Mouse (Mus musculus) embryonic fibroblast, embryonic 13.5 days (primary cell): Measurements from ENCODE around the gene Pilrb1. TPM values are rescaled to one million over a fixed set of nuclear protein-coding genes. Genes with fewer than 3 reads are reported as not detected.

ENCODE experiments used
- H3K27ac ChIP-seq: 2 replicates; pipeline ENCODE4 v1.5.1; 2012; ENCODE audit warnings: low read length, control low read depth, inconsistent platforms; ENCODE audit not compliant: insufficient read depth
- H3K4me1 ChIP-seq: 2 replicates; pipeline ENCODE4 v1.6.1; 2011; ENCODE audit warnings: low read length; ENCODE audit not compliant: control insufficient read depth, insufficient read depth
- H3K4me3 ChIP-seq: 2 replicates; pipeline ENCODE4 v1.5.1; 2011; ENCODE audit warnings: mild to moderate bottlenecking, control low read depth, low read length; ENCODE audit not compliant: insufficient read depth
- CTCF ChIP-seq: IDR thresholded peaks from 2 replicates; pipeline ENCODE4 v1.5.1; 2011; ENCODE audit warnings: mild to moderate bottlenecking, control low read depth, low read length, moderate library complexity, borderline replicate concordance; ENCODE audit not compliant: insufficient read depth
- POLR2A ChIP-seq: IDR thresholded peaks from 2 replicates; pipeline ENCODE4 v1.6.1; 2011; ENCODE audit warnings: low read depth, mild to moderate bottlenecking, control low read depth, low read length, moderate library complexity
- polyA plus RNA-seq: library from polyadenylated mRNA; stranded (reverse); fragments of >200 nt; gene quantifications from 2 replicates; pipeline ENCODE4 v1.2.4, GENCODE M21; 2011; ENCODE audit warnings: low read depth; ENCODE audit not compliant: missing spikeins, insufficient read length

The Pilrb1 gene
- polyA plus RNA-seq, 1 experiment, result not detected

GRCm38 (mm10) chr5:137825030-137825429 lies 32.9 kb downstream of the Pilrb1 start:
- Histone ChIP-seq H3K4me3 (no peak overlapping the region), H3K27ac (no peak overlapping the region), H3K4me1 (no peaks in the 10 kb centered on the region)
- TF ChIP-seq POLR2A (no peak), CTCF (no peak)

GRCm38 (mm10) chr5:137823455-137824045 lies 34.4 kb downstream of the Pilrb1 start:
- H3K4me3 ChIP-seq, result no peak overlapping the region
- H3K27ac ChIP-seq, result no peak overlapping the region
- no peak for TF ChIP-seq POLR2A
- TF ChIP-seq CTCF, result no peak
- no peaks in the 10 kb centered on the region for H3K4me1 ChIP-seq

- Histone ChIP-seq H3K27ac (no peak overlapping the region), H3K4me1 (no peaks in the 10 kb centered on the region), H3K4me3 (no peak overlapping the region)
- TF ChIP-seq CTCF (no peak), POLR2A (no peak)
Measured at GRCm38 (mm10) chr5:137822602-137823001, 35.3 kb downstream of the Pilrb1 start.

- Histone ChIP-seq H3K27ac (no peak overlapping the region), H3K4me3 (no peak overlapping the region), H3K4me1 (no peaks in the 10 kb centered on the region)
- no peak for TF ChIP-seq CTCF
- TF ChIP-seq POLR2A, result no peak
Measured at GRCm38 (mm10) chr5:137822126-137822525, 35.8 kb downstream of the Pilrb1 start.

- H3K27ac ChIP-seq, result no peak overlapping the region
- H3K4me3 ChIP-seq, result no peak overlapping the region
- H3K4me1 ChIP-seq, result no peaks in the 10 kb centered on the region
- TF ChIP-seq POLR2A, result no peak
- TF ChIP-seq CTCF, result no peak
Measured at GRCm38 (mm10) chr5:137817466-137818222, 40.3 kb downstream of the Pilrb1 start.

GRCm38 (mm10) chr5:137808316-137808715 lies 49.6 kb downstream of the Pilrb1 start:
- no peak overlapping the region for H3K27ac ChIP-seq
- H3K4me3 ChIP-seq, result no peak overlapping the region
- TF ChIP-seq CTCF (no peak), POLR2A (no peak)
- H3K4me1 ChIP-seq, result no peaks in the 10 kb centered on the region

GRCm38 (mm10) chr5:137806158-137806557 lies 51.7 kb downstream of the Pilrb1 start:
- Histone ChIP-seq H3K4me3 (no peak overlapping the region), H3K27ac (no peak overlapping the region)
- no peak for TF ChIP-seq POLR2A
- TF ChIP-seq CTCF, result no peak

More at GRCm38 (mm10) chr5:137806158-137806557, 51.7 kb downstream of the Pilrb1 start:
- H3K4me1 ChIP-seq, result no peaks in the 10 kb centered on the region

Other genes with a start within 250 kb of the Pilrb1 start
- gene Pcolce, start 244.3 kb downstream of the Pilrb1 start, polyA plus RNA-seq, result 732 and 740 TPM in 2 replicates
- gene Fbxo24, start 229.1 kb downstream of the Pilrb1 start, polyA plus RNA-seq, result 0.60 and 0.67 TPM in 2 replicates
- gene Lrch4, start 229.0 kb downstream of the Pilrb1 start, polyA plus RNA-seq, result 17.5 and 29.1 TPM in 2 replicates
- 3.0 and 3.5 TPM in 2 replicates for gene Gm20605, start 228.9 kb downstream of the Pilrb1 start, polyA plus RNA-seq
- 2.5 and 3.4 TPM in 2 replicates for gene Sap25, start 216.8 kb downstream of the Pilrb1 start, polyA plus RNA-seq
- gene Irs3, start 212.4 kb downstream of the Pilrb1 start, polyA plus RNA-seq, result 0.22 and 0.37 TPM in 2 replicates
- 15.1 and 22.0 TPM in 2 replicates for gene Agfg2, start 173.4 kb downstream of the Pilrb1 start, polyA plus RNA-seq
- 5.7 and 7.0 TPM in 2 replicates for gene Nyap1, start 116.5 kb downstream of the Pilrb1 start, polyA plus RNA-seq
- 66.6 and 71.5 TPM in 2 replicates for gene Tsc22d4, start 112.4 kb downstream of the Pilrb1 start, polyA plus RNA-seq
- 11.5 and 14.6 TPM in 2 replicates for gene Ppp1r35, start 79.3 kb downstream of the Pilrb1 start, polyA plus RNA-seq
- 27.7 and 34.8 TPM in 2 replicates for gene Mepce, start 70.5 kb downstream of the Pilrb1 start, polyA plus RNA-seq
- 3.5 and 7.1 TPM in 2 replicates for gene Zcwpw1, start 70.3 kb downstream of the Pilrb1 start, polyA plus RNA-seq
- gene Pilra, start 21.8 kb downstream of the Pilrb1 start, polyA plus RNA-seq, result 0.53 TPM in 1 of 2 replicates, not detected in the other
- not detected in 2 replicates for gene Pilrb2, start 13.7 kb upstream of the Pilrb1 start, polyA plus RNA-seq
- not detected in 2 replicates for gene Cyp3a13, start 63.5 kb upstream of the Pilrb1 start, polyA plus RNA-seq
- gene Gjc3, start 105.0 kb upstream of the Pilrb1 start, polyA plus RNA-seq, result 0.18 TPM in 1 of 2 replicates, not detected in the other
- not detected in 2 replicates for gene Azgp1, start 123.4 kb upstream of the Pilrb1 start, polyA plus RNA-seq
- not detected in 2 replicates for gene Smok3a, start 163.2 kb upstream of the Pilrb1 start, polyA plus RNA-seq
- not detected in 2 replicates for gene Smok3b, start 163.3 kb upstream of the Pilrb1 start, polyA plus RNA-seq
- not detected in 2 replicates for gene Smok3c, start 195.1 kb upstream of the Pilrb1 start, polyA plus RNA-seq
- gene Zkscan1, start 227.0 kb upstream of the Pilrb1 start, polyA plus RNA-seq, result 24.1 and 25.2 TPM in 2 replicates